Mouse (Mus musculus): ENCODE measurements around the gene Olfr1196.
"Not testable (repeated sequence)": the region's sequence is repeated elsewhere in the genome, so short reads cannot be mapped to it uniquely, and the experiment has no call there.

Olfr1196 gene

DNA sequence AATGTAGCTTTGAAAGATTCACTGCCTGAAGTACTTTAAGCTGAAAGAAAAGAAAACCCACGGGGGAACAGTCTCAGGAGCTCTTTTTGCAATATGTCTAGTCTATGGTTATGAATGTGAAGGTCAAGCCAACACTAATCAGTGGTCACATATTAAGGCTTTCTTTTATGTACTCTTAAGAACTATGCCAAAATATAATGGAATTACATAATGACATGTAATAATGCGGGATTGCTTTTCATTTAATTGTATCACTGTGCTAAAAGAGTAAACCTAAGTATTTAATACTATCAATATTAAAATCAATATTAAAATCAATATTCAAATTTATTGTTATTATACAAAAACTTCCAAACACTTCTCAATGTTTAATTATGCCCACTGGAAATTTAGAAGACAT lies at the start of gene Olfr1196:
TSS of gene Olfr1196 (minus strand) at position 101 of the 400 bp plus-strand sequence.
- DNase-seq (ENCODE audit: extremely low spot score, low read depth, low spot score): no peak

DNA sequence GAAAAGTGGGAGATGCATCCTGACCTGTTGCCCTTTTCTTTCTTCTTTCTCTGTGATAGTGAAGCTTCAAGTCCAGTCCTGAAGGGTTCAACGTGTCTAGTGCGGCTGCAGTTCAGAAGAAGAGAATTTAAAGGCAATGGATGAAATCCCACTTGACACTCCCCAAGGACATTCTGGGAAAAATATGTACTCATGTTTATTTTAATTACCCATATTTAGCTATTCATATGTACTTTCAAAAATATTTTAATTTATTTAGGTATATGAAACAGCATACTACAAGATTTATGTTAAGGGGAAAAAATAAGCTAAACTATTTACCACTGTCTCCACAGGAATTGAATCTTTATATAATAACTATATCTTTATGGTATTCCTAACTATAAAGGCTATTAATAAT lies 46.9 kb upstream of the Olfr1196 start, which contains the start of gene Olfr1198:
TSS of gene Olfr1198 (minus strand) at position 101 of the 400 bp plus-strand sequence.
- DNase-seq (ENCODE audit: extremely low spot score, low read depth, low spot score): no peak

DNA sequence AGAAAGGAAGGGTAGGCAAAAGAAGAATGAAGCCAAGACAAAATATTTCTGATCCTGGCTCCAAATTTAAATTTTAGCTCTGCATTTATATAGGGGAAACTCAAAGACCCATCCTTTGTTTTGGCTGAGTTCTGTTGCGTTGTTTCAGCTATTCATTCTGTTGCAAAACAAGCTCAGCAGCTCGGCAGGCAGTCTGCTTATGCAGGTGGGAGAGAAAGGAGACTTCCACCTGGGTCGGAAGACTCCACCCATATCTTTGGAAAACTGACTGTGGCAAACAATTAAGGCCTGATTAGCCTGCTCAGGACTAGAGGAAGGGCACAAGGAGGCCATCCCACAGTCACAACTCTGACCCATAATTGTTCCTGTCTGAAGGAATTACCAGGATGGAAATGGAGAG lies 39.0 kb upstream of the Olfr1196 start:
- no peak for DNase-seq (ENCODE audit: extremely low spot score, low read depth, low spot score)

DNA sequence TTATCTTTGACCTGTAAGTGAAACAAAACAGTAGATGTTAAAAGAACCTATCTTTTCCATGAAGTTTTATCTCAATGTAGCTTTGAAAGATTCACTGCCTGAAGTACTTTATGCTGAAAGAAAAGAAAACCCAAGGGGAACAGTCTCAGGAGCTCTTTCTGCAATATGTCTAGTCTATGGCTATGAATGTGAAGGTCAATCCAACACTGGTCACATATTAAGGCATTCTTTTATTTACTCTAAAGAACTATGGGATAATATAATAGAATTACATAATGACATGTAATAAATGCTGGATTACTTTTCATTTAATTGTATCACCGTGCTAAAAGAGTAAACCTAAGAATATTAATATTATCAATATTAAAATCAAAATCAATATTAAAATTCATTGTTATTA lies 27.9 kb upstream of the Olfr1196 start, which contains the start of gene Olfr1197:
TSS of gene Olfr1197 (minus strand) at position 101 of the 400 bp plus-strand sequence.
- no peak for DNase-seq (ENCODE audit: extremely low spot score, low read depth, low spot score)

- DNase-seq (ENCODE audit: extremely low spot score, low read depth, low spot score): no peak
These were observed 15.3 kb downstream of the Olfr1196 start, which contains the start of gene Olfr1195 for GRCm38 (mm10) chr2:88689087-88689486. Gene Olfr1195 (minus strand): TSS chr2:88689187.

- DNase-seq (ENCODE audit: extremely low spot score, low read depth, low spot score): not testable (repeated sequence)
These were observed 29.1 kb downstream of the Olfr1196 start, which contains the start of gene Olfr1193 for GRCm38 (mm10) chr2:88675328-88675727. Gene Olfr1193 (plus strand): TSS chr2:88675628.

DNA sequence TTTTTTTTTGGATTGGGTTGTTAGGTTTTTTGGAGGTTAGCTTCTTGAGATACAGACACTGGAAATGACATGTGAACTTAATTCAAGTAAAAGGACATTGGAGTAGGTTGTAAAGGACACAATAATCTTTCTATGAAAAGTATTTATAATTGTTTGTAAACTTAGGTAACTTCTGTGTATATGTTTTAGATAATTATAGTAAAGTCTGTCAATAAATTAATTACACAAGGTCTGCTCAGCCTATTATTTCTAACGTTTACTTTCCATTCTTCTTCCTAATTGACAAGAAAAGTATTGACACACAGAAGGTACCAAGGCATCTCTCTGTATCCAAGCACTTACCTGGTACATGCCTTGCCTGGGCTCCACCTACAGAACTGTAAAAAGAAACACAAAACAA lies 56.2 kb downstream of the Olfr1196 start, which contains the start of gene Olfr1192-ps1:
TSS of gene Olfr1192-ps1 (plus strand) at position 301 of the 400 bp plus-strand sequence.
- DNase-seq (ENCODE audit: extremely low spot score, low read depth, low spot score): no peak
